In the genomic region with DNA sequence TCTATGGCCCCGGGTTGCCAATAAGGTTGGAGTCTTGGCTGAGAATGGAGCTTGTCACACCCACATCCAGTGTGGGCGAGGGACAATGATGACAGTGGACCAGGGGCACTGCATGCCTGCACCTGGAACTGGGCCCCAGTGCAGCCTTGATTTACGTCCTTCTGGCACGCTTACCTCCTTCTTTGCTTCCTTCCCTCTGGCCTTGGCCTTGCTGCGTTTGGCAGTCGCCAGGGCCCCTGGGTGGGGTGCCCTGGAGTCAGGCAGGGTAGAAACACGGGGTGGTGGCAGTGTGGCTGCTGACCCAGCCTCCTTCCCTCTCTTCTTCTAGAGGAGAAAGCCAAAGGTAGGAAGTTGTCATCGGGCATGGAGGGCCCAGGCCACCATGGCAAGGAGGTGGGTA, we compare ENCODE assay signal across 15 mouse cellular contexts. TPM values are rescaled to one million over a fixed set of nuclear protein-coding genes. Genes with fewer than 3 reads are reported as not detected.
"Had no signal": no experiment of that assay in that cellular context is flagged by ENCODE, and none has a peak within 500 bp of the region (broad histone marks: within the 10 kb centered on the region; RNA-seq: fewer than 3 reads in every experiment).

No protein-coding gene starts in this region.

- H3K9ac ChIP-seq: limb, embryonic 12.5 days; liver, embryonic 13.5 days; liver, postnatal 0 days; lung, embryonic 15.5 days; midbrain, embryonic 15.5 days had no signal

- H3K4me3 ChIP-seq: limb, embryonic 12.5 days; liver, embryonic 13.5 days; lung, embryonic 15.5 days; megakaryocyte, embryonic 14.5 days; midbrain, embryonic 15.5 days had no signal

- H3K4me2 ChIP-seq: limb, embryonic 12.5 days; liver, embryonic 13.5 days; lung, embryonic 15.5 days; midbrain, embryonic 11.5 days; midbrain, embryonic 15.5 days had no signal

- H3K27me3 ChIP-seq: limb, embryonic 12.5 days; liver, embryonic 13.5 days; lung, embryonic 15.5 days; megakaryocyte, embryonic 14.5 days; midbrain, embryonic 15.5 days had no signal

- H3K27ac ChIP-seq: kidney, postnatal 0 days; limb, embryonic 12.5 days; liver, embryonic 13.5 days; lung, embryonic 15.5 days; macrophage; midbrain, embryonic 15.5 days had no signal

- H3K9me3 ChIP-seq: limb, embryonic 12.5 days; liver, embryonic 13.5 days; lung, embryonic 15.5 days; megakaryocyte, embryonic 14.5 days; midbrain, embryonic 15.5 days had no signal

- H3K4me1 ChIP-seq: limb, embryonic 12.5 days; liver, embryonic 13.5 days; lung, embryonic 15.5 days; megakaryocyte, embryonic 14.5 days; midbrain, embryonic 15.5 days had no signal

- ATAC-seq: liver, postnatal 0 days; midbrain, embryonic 15.5 days had no signal

- DNase-seq: kidney, adult 9 months; kidney, postnatal 36 days; liver; liver, embryonic 13.5 days; liver, postnatal 0 days; lung, postnatal 14 days; right cerebral cortex, postnatal 25 days; thymus, postnatal 4 days had no signal

RNA-seq across cellular contexts. Expression of a gene that starts 47.6 kb away (rescaled TPM):
- polyA plus RNA-seq: macrophage had no signal
